Mouse (Mus musculus) neural tube, postnatal 0 days (tissue): ENCODE measurements around the gene Drd1. TPM values are rescaled to one million over a fixed set of nuclear protein-coding genes. Genes with fewer than 3 reads are reported as not detected.

Experiments
- polyA plus RNA-seq: library from polyadenylated mRNA; unstranded; fragments of >200 nt; fragmentation: Nextera tagmentation; extraction: Ambion mirVana; gene quantifications from 2 replicates; pipeline ENCODE4 v1.2.1, GENCODE M21; 2015

Drd1 gene
- polyA plus RNA-seq = 1.9 and 2.0 TPM in 2 replicates

GRCm38 (mm10) chr13:54055448-54055861 is at the start of gene Drd1:
Drd1 (minus strand) TSS chr13:54055705.

GRCm38 (mm10) chr13:54071606-54072331 is 16.3 kb upstream of the Drd1 start, which contains the start of gene Sfxn1:
Sfxn1 (plus strand) TSS chr13:54071869.

Other genes starting within 250 kb of the Drd1 start
- 77.6 and 78.5 TPM in 2 replicates for gene Sfxn1, start 16.2 kb upstream of the Drd1 start, polyA plus RNA-seq
- gene Hrh2, start 136.4 kb upstream of the Drd1 start, polyA plus RNA-seq = 0.62 and 0.79 TPM in 2 replicates